Mouse (Mus musculus) gastrocnemius, adult 18-20 months (tissue): ENCODE data around the gene Kbtbd7. TPM values are rescaled to one million over a fixed set of nuclear protein-coding genes. Genes with fewer than 3 reads are reported as not detected.
"Not testable (repeated sequence)": the region's sequence is repeated elsewhere in the genome, so short reads cannot be mapped to it uniquely, and the experiment has no call there.

Source experiments
- DNase-seq: peaks from one replicate; pipeline ENCODE4 v3.0.0; 2021; ENCODE audit warnings: low spot score
- long read RNA-seq, 2 experiments: library from polyadenylated mRNA; stranded (forward); transcript quantifications; one replicate each; pipeline ENCODE4 v2.0.0; 2021
- total RNA-seq, 2 experiments: library from RNA; stranded (reverse); gene quantifications; 2 replicates each; pipeline ENCODE4 v1.2.3; 2021

Gene Kbtbd7
- 1 to 10 TPM; 5.5 to 6.4 TPM for total RNA-seq
- long read RNA-seq, experiment 1, full-length matches to known transcripts = 7 of 7 reads
- long read RNA-seq, experiment 1, partial matches to known transcripts = 0 of 7 reads
- long read RNA-seq, experiment 1, other reads (novel, unspliced or antisense) = 0 of 7 reads
- long read RNA-seq, experiment 2, full-length matches to known transcripts = 3 of 3 reads
- long read RNA-seq, experiment 2, partial matches to known transcripts = 0 of 3 reads
- long read RNA-seq, experiment 2, other reads (novel, unspliced or antisense) = 0 of 3 reads

DNA sequence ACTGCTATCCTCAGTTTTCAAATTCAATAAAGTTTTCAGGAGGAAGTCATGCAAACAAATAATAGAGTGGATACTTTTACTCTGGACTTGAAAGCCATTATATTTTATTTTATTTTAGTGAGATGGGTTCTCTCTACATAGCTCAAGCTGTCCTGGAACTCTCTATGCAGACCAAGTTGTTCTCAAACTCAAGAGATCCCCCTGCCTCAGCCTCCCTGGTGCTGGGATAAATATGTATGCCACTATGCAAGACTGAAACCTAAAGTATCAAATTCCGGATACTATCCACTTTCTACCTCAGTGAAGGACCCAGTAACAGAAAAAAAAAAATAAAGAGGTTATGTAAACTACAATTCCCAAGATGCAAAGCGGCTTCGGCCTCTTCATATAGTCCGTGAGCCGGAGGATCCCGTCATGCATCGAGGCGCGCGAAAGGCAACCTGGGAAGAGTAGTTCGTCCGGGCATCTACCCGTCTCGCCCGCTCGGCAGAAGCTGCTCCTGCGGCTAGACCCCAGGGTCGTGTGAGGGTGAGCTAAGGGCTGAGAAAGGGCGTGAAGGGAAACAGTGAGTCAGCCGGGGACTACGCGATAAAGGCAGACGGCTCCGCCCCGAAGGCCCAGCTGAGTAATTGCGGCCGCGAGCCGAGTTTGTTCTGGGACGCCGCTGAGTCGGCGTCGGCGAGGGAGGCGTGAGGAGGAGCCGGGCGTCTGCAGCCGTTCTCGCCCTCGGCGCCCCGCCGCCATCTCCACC lies at the start of gene Kbtbd7:
TSS of gene Kbtbd7 (plus strand) at position 533 of the 751 bp plus-strand sequence.
- DNase-seq = peak; percentile 94

DNA sequence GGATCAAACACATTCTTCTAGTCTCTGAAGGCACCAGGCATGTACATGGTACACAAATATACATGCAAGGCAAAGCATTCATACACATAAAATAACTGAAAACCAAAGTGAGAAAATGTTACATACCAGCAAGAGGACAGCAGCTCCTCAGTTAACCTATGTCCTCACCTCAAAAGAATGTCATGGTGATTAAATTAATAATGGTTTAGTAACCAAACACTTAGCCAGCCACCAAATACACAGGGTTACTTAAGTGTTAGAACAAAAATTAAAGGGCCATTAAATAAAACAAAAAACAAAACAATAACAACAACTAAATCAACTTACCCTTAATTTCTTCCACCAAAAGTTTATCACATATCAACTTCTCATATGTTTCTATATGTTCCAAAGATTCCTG lies 49.3 kb upstream of the Kbtbd7 start:
- no peak for DNase-seq

DNA sequence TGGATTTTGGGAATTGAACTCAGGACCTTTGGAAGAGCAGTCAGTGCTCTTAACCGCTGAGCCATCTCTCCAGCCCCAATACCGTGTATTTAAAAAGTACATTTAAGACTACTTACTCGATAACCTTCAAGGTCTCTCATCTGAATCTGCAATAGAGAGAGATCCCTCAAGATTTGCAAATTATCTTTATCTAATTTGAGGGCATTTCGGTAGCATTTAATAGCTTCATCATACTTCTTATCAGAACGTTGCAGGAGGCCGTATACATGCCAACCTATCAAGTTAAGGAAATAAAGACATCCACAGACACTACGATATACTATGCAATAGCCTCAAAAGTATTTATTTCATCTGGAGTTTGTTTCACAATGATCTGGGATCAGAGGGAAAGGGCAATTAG lies 43.2 kb upstream of the Kbtbd7 start:
- DNase-seq = no peak

DNA sequence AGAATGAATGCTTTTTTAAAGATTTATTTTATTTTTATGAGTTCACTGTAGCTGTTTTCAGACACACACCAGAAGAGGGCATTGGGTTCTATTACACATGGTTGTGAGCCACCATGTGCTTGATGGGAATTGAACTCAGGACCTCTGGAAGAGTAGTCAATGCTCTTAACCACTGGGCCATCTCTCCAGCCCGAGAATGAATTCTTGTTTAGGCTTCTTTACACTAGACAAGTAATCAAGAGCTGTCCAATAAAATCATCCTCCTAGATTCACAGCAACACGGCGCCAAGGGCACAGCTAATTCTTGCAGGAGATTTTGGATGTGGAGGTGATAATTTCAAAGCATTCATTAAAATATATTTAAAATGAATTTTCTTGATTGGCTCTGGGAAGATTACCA lies 38.0 kb upstream of the Kbtbd7 start:
- DNase-seq = no peak

DNA sequence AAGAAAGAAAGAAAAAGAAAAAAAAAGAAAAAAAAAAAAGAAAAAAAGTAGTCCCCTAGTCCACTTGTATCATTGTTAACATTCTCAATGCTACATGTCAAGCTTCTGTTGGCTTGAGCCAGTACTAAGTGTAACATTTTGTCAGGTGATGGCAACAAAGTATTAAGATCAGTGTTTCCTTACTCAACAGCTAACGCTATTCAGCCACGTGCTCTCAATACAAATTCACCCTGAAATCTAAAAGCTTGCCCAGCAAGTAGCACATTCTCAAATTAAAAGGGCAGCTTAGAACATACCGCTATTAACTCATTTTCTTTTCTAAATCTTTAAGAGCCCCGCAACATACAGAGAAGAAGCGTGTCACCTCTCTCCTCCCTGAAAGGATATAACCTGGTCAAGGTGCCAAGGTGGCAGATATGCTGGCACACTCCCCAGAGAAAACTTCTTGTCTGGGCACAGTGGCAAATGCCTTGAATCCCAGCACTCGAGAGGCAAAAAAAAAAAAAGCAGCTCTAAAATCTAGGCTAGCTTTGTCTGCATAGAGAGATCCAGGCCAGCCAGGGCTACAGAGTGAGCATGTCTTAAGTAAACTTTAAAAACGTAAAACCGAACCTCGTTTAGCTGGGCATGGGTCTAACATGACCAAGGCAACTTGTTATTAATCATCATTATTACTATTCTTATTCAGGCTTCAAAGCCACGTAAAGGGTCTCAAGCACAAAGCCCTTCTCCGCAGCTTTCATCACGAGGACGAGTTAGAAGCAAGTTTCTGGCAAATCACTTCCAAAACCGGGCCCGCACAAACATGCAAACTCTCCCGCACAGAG lies 36.7 kb upstream of the Kbtbd7 start:
- peak; percentile 67 for DNase-seq

DNA sequence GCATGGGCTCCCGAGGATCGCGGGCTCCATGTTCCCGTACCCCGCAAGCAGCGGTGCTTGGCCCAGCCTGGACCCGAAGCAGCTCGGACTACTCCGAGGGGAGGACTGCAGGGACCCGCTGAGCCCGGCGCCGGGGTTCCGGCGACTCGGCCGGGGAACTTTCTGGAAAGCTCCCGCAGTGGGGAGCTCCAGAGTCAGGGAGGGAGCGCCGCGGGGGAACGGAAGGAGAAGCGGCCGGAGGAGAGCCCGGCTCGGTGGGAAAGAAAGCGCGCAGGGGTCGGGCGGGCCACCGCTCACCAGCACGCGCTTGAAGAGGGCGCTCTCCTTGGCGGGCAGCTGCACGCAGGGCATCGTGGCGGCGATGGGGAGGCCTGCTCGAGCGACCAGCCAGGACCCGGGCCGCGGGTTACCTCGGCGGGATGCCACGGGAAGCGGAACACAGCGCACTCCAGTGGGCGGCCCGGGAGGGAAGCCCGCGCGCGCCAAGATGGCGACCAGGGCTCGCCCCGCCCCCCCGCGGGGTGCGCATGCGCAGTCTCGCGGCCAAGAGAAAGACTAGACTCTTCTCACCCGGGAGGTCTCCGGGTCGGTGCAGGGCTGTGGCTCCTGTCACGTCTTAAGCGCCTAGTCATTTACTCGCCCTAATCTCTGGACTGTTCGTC lies 35.9 kb upstream of the Kbtbd7 start, which contains the start of gene Naa16:
TSS of gene Naa16 (minus strand) at position 514 of the 662 bp plus-strand sequence.
- peak; percentile 95 for DNase-seq

DNA sequence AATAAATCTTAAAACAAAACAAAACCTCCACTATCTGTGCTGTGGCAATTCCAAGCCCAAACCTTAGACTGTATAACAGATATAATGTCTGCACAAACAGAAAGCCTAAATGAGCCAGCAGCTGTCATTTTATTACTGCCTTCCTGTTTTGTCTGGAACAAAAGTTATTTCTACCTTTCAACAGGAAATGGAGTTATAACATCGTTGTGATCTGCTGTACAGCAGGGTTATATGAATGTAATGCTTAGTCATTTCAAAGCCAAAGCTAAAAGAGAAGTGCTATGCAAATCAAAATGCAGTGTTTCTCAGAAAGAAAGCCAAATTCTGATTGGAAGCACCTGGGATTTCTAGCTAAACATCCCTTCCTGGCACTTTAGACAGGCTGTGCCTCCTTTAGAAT lies 33.0 kb upstream of the Kbtbd7 start:
- DNase-seq = no peak

DNA sequence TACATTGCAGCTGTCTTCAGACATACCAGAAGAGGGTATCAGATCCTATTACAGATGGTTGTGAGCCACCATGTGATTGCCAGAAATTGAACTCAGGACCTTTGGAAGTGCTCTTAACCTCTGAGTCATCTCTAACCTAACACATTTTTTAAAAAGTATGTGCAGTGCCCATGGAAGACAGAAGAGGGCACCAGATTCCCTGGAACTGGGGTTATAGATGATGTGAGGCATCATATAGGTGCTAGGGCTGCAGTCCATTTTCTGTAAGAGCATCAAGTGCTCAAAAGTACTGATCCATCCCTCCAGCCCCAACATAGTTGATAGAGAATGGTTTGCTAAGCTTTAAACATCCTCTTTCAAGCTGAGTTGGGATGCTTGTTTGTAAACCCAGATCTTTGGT lies 31.7 kb upstream of the Kbtbd7 start:
- DNase-seq = peak; percentile 18

DNA sequence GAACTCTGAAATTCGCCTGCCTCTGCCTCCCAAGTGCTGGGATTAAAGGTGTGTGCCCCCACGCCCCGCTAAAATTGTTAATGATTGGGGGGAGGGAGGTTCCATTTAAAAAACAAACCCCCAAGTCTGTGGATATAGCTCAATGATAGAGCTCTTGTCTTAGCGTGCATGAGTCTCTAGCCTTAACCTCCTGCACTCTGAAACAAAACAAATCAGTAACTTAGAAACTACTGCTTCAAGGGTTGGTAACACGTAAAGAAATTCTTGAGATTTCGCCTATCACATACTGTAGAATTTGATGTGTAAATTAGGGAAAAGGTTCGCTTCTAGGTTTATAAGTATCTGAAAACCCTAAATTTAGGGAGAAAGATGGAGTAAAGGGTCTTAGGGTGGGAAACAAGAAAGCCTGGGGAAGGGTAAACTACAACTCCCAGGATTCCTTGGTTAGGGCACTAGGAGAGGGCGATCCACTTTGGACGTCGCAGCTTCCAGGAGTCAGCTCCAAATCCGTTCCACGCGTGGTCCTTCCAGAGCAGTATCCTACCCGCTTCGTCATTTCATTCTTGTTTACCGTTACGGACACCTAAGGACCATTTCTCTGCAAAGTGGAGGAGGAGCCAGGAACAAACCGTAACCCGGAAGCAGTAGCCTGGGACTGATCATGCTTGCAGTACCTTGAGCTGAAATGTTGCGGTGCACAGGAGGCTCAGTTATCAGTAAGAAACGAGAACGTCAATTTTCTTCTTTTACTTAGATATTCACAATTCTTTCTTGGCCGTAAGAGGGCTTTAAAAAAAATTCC lies 28.8 kb upstream of the Kbtbd7 start, which contains the start of gene Mtrf1:
TSS of gene Mtrf1 (plus strand) at position 452 of the 802 bp plus-strand sequence.
- peak; percentile 70 for DNase-seq

DNA sequence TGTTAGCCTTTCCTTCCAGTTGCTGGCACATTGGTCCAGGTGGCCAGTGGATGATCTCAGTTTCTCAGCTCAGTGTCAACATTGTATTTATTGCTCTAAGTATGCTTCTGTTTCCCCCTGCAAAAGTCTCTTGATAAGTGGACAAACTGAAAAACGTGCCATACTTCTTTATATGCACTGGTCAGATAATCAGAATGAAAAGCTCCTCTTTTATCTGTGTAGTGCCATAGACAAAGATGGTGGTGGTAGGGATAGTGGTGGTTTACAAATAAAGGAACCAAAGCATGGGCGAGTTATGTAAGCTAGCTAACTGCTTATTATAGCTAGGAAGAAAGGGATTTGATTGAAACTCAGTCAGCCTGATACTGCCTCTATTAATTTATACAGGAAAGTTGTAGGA lies 18.7 kb upstream of the Kbtbd7 start:
- DNase-seq = no peak

DNA sequence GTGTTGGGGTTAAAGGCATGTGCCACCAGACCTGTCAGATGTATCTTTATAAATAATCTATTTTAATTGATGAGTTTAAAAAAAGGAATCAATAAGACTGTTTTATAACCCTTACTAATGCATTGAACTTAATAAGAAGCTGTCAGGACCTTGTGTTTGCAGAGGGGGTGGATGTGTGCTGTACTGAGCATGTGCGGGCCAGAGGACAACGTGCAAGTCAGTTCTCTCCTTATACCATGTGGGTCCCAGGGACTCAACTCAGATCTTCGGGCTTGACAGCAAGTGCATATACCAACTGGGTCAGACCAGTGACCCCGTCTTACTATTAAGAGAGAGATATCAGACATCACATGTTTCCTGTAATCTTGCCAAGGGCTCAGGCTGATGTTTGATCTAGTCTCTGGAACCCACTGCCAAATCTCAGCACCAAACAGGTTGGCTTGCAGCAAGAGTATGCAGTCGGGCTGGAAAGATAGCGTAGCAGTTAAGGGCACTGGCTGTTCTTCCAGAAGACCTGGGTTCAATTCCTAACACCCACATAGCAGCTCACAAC lies 17.0 kb upstream of the Kbtbd7 start:
- no peak for DNase-seq

DNA sequence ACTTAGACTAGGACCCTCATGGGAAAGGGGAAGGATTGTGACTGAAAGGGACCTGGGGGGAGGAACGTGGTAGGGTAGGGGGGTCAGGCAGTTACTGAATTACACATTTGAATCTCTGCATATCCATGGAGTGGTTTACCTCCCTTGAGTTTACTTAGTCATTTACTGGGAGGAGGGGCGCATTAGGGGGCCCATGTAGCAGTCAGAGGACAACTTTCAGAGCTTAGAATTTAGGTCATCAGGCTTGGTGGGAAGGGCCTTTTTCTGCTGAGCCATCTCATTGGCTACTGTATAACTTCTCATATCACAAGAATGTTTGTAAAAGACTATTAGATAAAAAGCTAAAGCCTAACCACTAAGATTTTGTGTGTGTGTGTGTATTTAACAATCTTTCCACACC lies 15.6 kb upstream of the Kbtbd7 start:
- DNase-seq = no peak

DNA sequence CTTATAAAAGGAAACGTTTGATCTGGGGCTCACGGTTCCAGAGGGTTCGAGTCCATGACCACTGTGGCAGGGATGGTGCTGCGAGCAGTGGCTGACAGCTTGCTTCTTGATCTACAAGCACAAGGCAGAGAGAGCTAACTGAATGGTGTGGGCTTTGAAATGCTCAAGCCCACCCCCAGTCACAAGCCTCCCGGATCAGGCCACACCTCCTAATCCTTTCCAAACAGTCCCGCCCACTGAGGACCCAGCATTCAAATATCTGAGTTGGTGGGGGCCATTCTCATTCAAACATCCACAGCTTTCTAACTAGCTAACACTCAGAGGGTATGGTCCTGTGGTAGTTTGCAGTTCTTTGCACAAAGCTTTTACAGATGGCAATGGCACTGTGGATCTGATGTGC lies 13.2 kb upstream of the Kbtbd7 start:
- DNase-seq = no peak

DNA sequence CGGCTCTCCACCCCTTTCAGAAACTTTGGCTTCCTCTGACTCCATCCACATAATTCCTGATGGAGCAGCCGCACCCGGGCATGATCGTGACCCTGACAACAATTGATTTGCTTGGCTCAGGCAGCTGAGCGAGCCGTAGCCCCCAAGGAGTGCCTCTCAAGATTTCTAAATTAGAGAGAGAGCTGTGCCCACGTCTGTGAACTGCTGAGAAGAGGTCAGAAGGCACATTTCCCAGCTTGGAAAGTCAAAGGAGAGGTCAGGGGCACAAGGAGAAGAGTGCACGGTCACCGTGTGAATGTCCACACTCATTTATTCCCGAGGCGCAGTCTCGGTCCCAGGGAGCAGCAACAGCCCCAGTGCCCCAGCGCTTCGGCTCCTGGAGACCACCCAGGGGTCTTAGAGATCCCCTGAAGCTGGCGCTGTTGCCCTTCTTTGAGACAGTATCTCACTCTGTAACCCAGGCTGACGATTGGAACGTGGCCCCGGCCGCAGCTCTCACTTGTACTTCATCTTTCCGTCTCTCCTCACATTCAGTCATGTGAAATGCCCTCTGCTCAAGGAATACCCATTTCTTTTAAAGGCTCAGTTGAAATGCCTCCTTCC lies 6.1 kb upstream of the Kbtbd7 start:
- DNase-seq = no peak

DNA sequence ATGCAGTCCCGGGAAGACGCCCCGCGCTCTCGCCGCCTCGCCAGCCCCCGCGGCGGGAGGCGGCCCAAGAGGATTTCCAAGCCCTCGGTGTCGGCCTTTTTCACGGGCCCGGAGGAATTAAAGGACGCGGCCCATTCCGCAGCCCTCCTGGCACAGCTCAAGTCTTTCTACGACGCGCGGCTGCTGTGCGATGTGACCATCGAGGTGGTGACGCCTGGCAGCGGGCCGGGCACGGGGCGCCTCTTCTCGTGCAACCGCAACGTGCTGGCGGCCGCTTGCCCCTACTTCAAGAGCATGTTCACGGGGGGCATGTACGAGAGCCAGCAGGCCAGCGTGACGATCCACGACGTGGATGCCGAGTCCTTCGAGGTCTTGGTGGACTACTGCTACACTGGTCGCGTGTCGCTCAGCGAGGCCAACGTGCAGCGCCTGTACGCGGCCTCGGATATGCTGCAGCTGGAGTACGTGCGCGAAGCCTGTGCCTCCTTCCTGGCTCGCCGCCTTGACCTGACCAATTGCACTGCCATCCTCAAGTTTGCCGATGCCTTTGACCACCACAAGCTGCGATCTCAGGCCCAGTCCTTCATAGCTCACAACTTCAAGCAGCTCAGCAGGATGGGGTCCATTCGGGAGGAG lies 537 bp downstream of the Kbtbd7 start:
- DNase-seq = not testable (repeated sequence)

DNA sequence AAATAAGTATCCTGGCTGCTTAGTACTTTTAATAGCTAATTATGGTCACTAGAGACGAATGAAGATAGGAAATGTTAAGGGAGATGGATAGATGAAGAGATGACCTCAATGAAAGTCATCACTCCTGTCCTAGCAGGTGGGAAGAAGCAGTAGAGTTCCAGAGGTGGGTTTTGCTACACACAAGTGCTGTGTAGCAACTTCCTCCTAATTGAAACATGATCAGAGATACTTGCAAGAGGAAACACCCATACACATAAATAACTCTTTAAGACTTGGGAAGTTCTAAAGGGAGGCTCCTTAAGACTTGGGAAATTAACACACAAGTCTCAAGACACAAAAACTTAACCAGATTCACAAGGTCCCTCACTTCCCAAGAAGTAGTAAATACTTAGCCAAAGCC lies 7.8 kb downstream of the Kbtbd7 start:
- DNase-seq = no peak

DNA sequence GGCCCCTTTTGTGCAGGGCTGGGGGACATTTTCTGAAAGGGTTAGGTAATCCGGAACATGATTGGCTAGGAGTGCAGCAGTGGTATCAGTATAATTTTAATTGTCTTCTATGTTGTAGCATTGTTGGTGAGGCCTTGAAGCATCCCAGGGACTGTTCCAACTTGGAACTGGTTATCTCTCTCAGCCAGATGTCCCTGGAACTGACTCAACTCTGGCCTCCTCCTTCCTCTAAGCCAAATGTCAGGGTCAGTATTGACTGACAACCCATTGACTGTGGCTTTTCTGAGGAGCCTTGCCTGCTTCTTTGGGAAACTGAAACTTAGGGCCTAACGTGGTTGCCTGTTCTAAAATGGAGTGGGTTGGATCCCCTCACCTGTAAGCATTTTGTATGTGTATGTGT lies 14.3 kb downstream of the Kbtbd7 start:
- no peak for DNase-seq

DNA sequence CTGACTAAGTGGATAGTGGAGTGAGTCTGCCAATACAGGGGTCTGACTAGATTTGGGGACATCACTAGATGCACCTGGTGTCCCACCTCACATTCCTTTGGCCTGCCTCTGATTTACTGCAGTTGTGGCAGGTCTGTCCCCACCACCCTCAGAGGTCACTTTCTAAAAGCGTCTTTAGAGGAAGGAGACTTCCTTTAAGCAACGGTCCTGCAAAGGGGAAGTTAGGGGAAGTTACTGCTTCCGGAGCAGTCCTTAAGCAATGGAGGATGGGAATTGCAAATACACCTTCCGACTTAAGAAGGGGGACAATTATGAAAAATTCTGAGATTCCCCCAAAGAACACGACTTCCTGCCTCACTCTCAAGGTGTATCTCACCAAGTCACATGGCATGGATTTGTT lies 15.1 kb downstream of the Kbtbd7 start:
- DNase-seq = no peak

DNA sequence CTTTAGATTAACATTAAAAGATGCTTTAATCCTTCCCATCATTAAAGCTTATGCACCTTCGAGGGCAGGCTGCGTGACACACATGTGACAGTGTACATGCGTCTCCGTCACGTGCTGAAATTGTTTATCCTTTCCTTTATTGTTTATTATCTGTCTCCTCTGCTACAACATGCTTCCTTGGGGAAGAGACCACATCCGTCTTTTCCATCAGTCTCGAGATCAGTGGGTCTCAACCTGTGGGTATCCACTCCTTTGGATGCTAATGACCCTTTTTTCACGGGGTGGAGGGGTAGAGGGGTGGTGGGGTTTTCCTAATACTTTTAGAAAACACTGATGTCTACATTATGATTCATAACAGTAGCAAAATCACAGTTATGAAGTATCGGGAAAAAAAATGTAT lies 18.3 kb downstream of the Kbtbd7 start:
- no peak for DNase-seq
